Comparison of ENCODE assay signal across 8 mouse cellular contexts in genomic region chr7:120809705-120810104, GRCm38 (mm10). TPM values are rescaled to one million over a fixed set of nuclear protein-coding genes. Genes with fewer than 3 reads are reported as not detected.
DNase-seq lines count a peak whose midpoint lies in the region; ATAC-seq and TF ChIP-seq lines count a peak whose summit lies in the region.
"Had no signal": no experiment of that assay in that cellular context is flagged by ENCODE, and none has a peak within 500 bp of the region (broad histone marks: within the 10 kb centered on the region; RNA-seq: fewer than 3 reads in every experiment).

No protein-coding gene starts in this region.

- no peaks in the 10 kb centered on the region for H3K36me3 ChIP-seq in liver, embryonic 11.5 days (ENCODE audit: control insufficient read depth, insufficient read depth, low read length)
- H3K36me3 ChIP-seq in liver, postnatal 0 days (replicated peaks; ENCODE audit: insufficient read depth, low read length) = no peaks in the 10 kb centered on the region
- H3K36me3 ChIP-seq in forebrain, embryonic 12.5 days (replicated peaks) = no peaks in the 10 kb centered on the region

- peak overlapping the region; percentile 46 for H3K4me2 ChIP-seq in liver, embryonic 11.5 days
- H3K4me2 ChIP-seq in liver, postnatal 0 days (ENCODE audit: low read depth, low read length) = no peak overlapping the region
- peak overlapping the region; percentile 55 for H3K4me2 ChIP-seq in forebrain, embryonic 12.5 days

- H3K27me3 ChIP-seq in liver, embryonic 11.5 days (replicated peaks; ENCODE audit: control insufficient read depth, insufficient read depth, low read length) = peaks cover 10% of the 10 kb centered on the region
- H3K27me3 ChIP-seq in liver, postnatal 0 days (ENCODE audit: insufficient read depth, low read length) = peaks cover 7% of the 10 kb centered on the region; the same call in 1 of the 2 replicates
- peaks cover 18% of the 10 kb centered on the region for H3K27me3 ChIP-seq in forebrain, embryonic 12.5 days

- no peak for DNase-seq in liver, embryonic 11.5 days (ENCODE audit: low spot score)
- no peak for DNase-seq in liver, postnatal 0 days
- DNase-seq in kidney, postnatal 4 days = peak; percentile 20 to 43
- peak; percentile 18 for DNase-seq in retina, embryonic 14.5 days (ENCODE audit: low spot score)
- DNase-seq in layer of hippocampus, adult 9-11 months = no peak
- no peak for DNase-seq in natural killer cell, adult 2 months (ENCODE audit: low spot score in 2 of 2)

- TF ChIP-seq CTCF in liver, postnatal 0 days (IDR thresholded peaks at IDR 0.05; ENCODE audit: low read depth) = no peak

- no peaks in the 10 kb centered on the region for H3K4me1 ChIP-seq in liver, embryonic 11.5 days (replicated peaks; ENCODE audit: control insufficient read depth, insufficient read depth, low read length)
- 0 out of 2 replicates have a peak, but pooled peaks cover 3% of the 10 kb centered on the region for H3K4me1 ChIP-seq in liver, postnatal 0 days (ENCODE audit: insufficient read depth)
- peaks cover 4% of the 10 kb centered on the region for H3K4me1 ChIP-seq in forebrain, embryonic 12.5 days

- H3K9ac ChIP-seq in liver, embryonic 11.5 days (ENCODE audit: low read depth, low read length) = no peak overlapping the region
- H3K9ac ChIP-seq in liver, postnatal 0 days (replicated peaks) = no peak overlapping the region
- peak overlapping the region; percentile 41; the same call in 1 of the 2 replicates for H3K9ac ChIP-seq in forebrain, embryonic 12.5 days

- no peak for TF ChIP-seq EP300 in liver, postnatal 0 days (IDR thresholded peaks at IDR 0.05; ENCODE audit: low read depth)

- H3K4me3 ChIP-seq in liver, embryonic 11.5 days (ENCODE audit: low read depth, low read length) = no peak overlapping the region
- H3K4me3 ChIP-seq in liver, postnatal 0 days (ENCODE audit: low read depth, low read length) = no peak overlapping the region
- peak overlapping the region; percentile 25 for H3K4me3 ChIP-seq in forebrain, embryonic 12.5 days (replicated peaks)

- H3K27ac ChIP-seq in liver, embryonic 11.5 days (ENCODE audit: low read depth, low read length) = no peak overlapping the region
- H3K27ac ChIP-seq in liver, postnatal 0 days (ENCODE audit: low read depth) = no peak overlapping the region
- H3K27ac ChIP-seq in forebrain, embryonic 12.5 days = no peak overlapping the region

- 10% methylated on average over 27 of the region's 27 CpGs for WGBS in liver, embryonic 11.5 days
- 7% methylated on average over 20 of the region's 27 CpGs for WGBS in liver, postnatal 0 days (ENCODE audit: insufficient replicate concordance)
- WGBS in forebrain, embryonic 12.5 days = 5% methylated on average over 27 of the region's 27 CpGs

- no peaks in the 10 kb centered on the region for H3K9me3 ChIP-seq in liver, embryonic 11.5 days (ENCODE audit: control insufficient read depth, low read length)
- no peaks in the 10 kb centered on the region for H3K9me3 ChIP-seq in liver, postnatal 0 days (ENCODE audit: low read length)
- H3K9me3 ChIP-seq in forebrain, embryonic 12.5 days = no peaks in the 10 kb centered on the region

- ATAC-seq in liver, embryonic 11.5 days (replicated peaks; ENCODE audit: low FRiP score) = no peak
- ATAC-seq in liver, postnatal 0 days = no peak
- ATAC-seq in forebrain, embryonic 12.5 days (ENCODE audit: low FRiP score) = no peak

RNA-seq across cellular contexts. Expression of gene Gm5737, which starts 2.5 kb away (rescaled TPM):
- not detected in 2 replicates for polyA plus RNA-seq in liver, embryonic 11.5 days (2014; fragmentation: Nextera tagmentation; extraction: Ambion mirVana)
- not detected in 2 replicates for polyA plus RNA-seq in liver, postnatal 0 days (2015; fragmentation: Nextera tagmentation; extraction: Ambion mirVana)
- polyA plus RNA-seq in forebrain, embryonic 12.5 days (2016; fragmentation: Nextera tagmentation; extraction: Ambion mirVana) = not detected in 2 replicates
- polyA plus RNA-seq: liver, adult 2 months had no signal

RNA-seq across cellular contexts. Expression of gene Eef2k, which starts 32.9 kb away (rescaled TPM):
- 21.2 and 23.2 TPM in 2 replicates for polyA plus RNA-seq in liver, embryonic 11.5 days (2014; fragmentation: Nextera tagmentation; extraction: Ambion mirVana)
- 14.4 and 19.5 TPM in 2 replicates for polyA plus RNA-seq in liver, postnatal 0 days (2015; fragmentation: Nextera tagmentation; extraction: Ambion mirVana)
- 20.6 and 21.3 TPM in 2 replicates for polyA plus RNA-seq in forebrain, embryonic 12.5 days (2016; fragmentation: Nextera tagmentation; extraction: Ambion mirVana)

Comparison
In these comparisons a context has a peak if more than half of its experiments do, and no peak if none do; other contexts are left out.
1. DNase-seq: peak in kidney, postnatal 4 days (2 of 2) and retina, embryonic 14.5 days (single experiment); none in liver, embryonic 11.5 days (single experiment), liver, postnatal 0 days (single experiment), layer of hippocampus, adult 9-11 months (single experiment) and natural killer cell, adult 2 months (0 of 2).